Mouse (Mus musculus): ENCODE data around the gene Fam120a. TPM values are rescaled to one million over a fixed set of nuclear protein-coding genes. Genes with fewer than 3 reads are reported as not detected.

The Fam120a gene
- total and polyA plus RNA-seq, 3 experiments, result 66.2 to 119 (median 82.7) TPM

DNA sequence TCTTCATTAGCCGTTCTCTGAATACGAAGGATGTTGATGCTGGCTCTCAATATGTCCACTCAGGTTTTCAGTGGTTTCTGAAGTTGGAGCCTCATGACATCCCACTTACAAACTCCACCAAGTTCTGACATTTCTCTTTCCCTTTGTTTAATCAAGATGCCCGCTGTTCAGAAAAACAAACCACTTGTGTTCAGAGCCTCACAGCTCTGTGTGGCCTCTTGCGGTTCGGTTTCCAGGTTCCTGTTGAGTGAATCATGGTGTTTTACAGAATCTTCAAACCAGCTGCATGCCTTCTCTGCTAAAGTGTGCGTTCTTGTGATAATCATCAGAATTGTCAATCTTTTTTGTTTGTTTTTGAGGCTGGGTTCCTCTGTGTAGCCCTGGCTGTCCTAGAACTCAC lies 11.3 kb upstream of the Fam120a start:
- Histone ChIP-seq H3K79me2 (ENCODE audit: control insufficient read depth, insufficient read depth, low read length, poor library complexity) (no peaks in the 10 kb centered on the region), H3K4me3 (ENCODE audit: control insufficient read depth in 1 of 2, insufficient read depth in 1 of 2, low read depth in 2 of 2, low read length in 2 of 2) (no peak overlapping the region), H3K9ac (ENCODE audit: control insufficient read depth, low read depth, low read length, poor library complexity, severe bottlenecking) (no peak overlapping the region), H3K36me3 (ENCODE audit: control insufficient read depth in 1 of 2, insufficient read depth in 2 of 2, low read length in 2 of 2) (no peaks in the 10 kb centered on the region), H3K27me3 (ENCODE audit: control insufficient read depth in 1 of 2, insufficient read depth in 2 of 2, low read length in 2 of 2) (no peaks in the 10 kb centered on the region), H3K27ac (ENCODE audit: control insufficient read depth, low read depth, low read length) (no peak overlapping the region), H3K4me1 (ENCODE audit: control insufficient read depth in 1 of 2, insufficient read depth in 2 of 2, low read length in 2 of 2) (no peaks in the 10 kb centered on the region), H3K9me3 (replicated peaks; ENCODE audit: insufficient read depth, low read length) (no peaks in the 10 kb centered on the region)
- DNase-seq (ENCODE audit: low read depth, low spot score), result no peak
- TF ChIP-seq MXI1 (IDR thresholded peaks at IDR 0.05; ENCODE audit: low read depth, low read length) (no peak), CTCF (IDR thresholded peaks at IDR 0.05 in 2 of 3, conservative IDR thresholded peaks at IDR 0.05 in 1 of 3; ENCODE audit: control insufficient read depth in 1 of 3, insufficient read depth in 1 of 3, low read depth in 2 of 3, low read length in 3 of 3, poor library complexity in 1 of 3, severe bottlenecking in 1 of 3) (no peak), GATA1 (IDR thresholded peaks at IDR 0.05; ENCODE audit: low read depth, low read length) (no peak), RAD21 (IDR thresholded peaks at IDR 0.05; ENCODE audit: low read depth, low read length) (no peak), TCF12 (IDR thresholded peaks at IDR 0.05; ENCODE audit: low read depth, low read length) (no peak), USF2 (IDR thresholded peaks at IDR 0.05; ENCODE audit: borderline replicate concordance in 1 of 2, insufficient read depth in 1 of 2, low read depth in 1 of 2, low read length in 2 of 2) (no peak), USF1 (IDR thresholded peaks at IDR 0.05; ENCODE audit: low read depth, low read length) (no peak)

GRCm38 (mm10) chr13:48977858-48978257 lies 10.0 kb upstream of the Fam120a start:
- Histone ChIP-seq H3K79me2 (ENCODE audit: control insufficient read depth, insufficient read depth, low read length, poor library complexity) (no peaks in the 10 kb centered on the region), H3K9ac (ENCODE audit: control insufficient read depth, low read depth, low read length, poor library complexity, severe bottlenecking) (no peak overlapping the region), H3K4me1 (ENCODE audit: control insufficient read depth in 1 of 2, insufficient read depth in 2 of 2, low read length in 2 of 2) (no peaks in the 10 kb centered on the region), H3K27me3 (ENCODE audit: control insufficient read depth in 1 of 2, insufficient read depth in 2 of 2, low read length in 2 of 2) (no peaks in the 10 kb centered on the region), H3K27ac (ENCODE audit: control insufficient read depth, low read depth, low read length) (no peak overlapping the region), H3K36me3 (ENCODE audit: control insufficient read depth in 1 of 2, insufficient read depth in 2 of 2, low read length in 2 of 2) (no peaks in the 10 kb centered on the region), H3K9me3 (replicated peaks; ENCODE audit: insufficient read depth, low read length) (no peaks in the 10 kb centered on the region), H3K4me3 (ENCODE audit: control insufficient read depth in 1 of 2, insufficient read depth in 1 of 2, low read depth in 2 of 2, low read length in 2 of 2) (peak overlapping the region; percentile 27 to 32; a peak in 2 of 4 replicates)
- no peak for TF ChIP-seq HCFC1 (IDR thresholded peaks at IDR 0.05; ENCODE audit: low read depth, low read length)
- TF ChIP-seq ZNF384 (IDR thresholded peaks at IDR 0.05; ENCODE audit: low read depth, low read length), result peak; percentile 41; the same call in 1 of the 2 replicates
- DNase-seq (ENCODE audit: low read depth, low spot score), result no peak

DNA sequence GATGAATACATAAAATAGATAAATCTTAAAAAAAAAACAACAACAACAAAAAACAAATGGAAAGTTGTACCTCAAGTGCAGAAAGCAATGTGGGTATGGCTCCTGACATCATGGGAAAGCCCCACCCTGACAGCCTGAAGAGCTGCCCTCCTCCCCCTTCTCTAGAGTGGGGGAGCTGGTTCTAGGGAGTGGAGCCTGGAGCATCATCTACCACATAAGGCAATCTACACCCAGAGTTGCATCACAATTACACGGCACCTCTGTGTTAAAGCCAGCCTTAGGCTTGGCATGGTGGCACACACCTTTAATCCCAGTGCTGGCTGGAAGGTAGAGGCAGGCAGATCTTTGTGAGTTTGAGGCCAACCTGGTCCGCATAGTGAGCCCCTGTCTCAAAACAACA lies 6.9 kb upstream of the Fam120a start:
- no peaks in the 10 kb centered on the region for H3K79me2 ChIP-seq (ENCODE audit: control insufficient read depth, insufficient read depth, low read length, poor library complexity)
- H3K9me3 ChIP-seq (replicated peaks; ENCODE audit: insufficient read depth, low read length), result no peaks in the 10 kb centered on the region
- H3K4me1 ChIP-seq (ENCODE audit: control insufficient read depth in 1 of 2, insufficient read depth in 2 of 2, low read length in 2 of 2), result peaks cover under 1 to 3% of the 10 kb centered on the region in 2 experiments; a peak in 3 of 4 replicates
- H3K9ac ChIP-seq (ENCODE audit: control insufficient read depth, low read depth, low read length, poor library complexity, severe bottlenecking), result no peak overlapping the region
- no peak overlapping the region for H3K27ac ChIP-seq (ENCODE audit: control insufficient read depth, low read depth, low read length)
- H3K36me3 ChIP-seq (ENCODE audit: control insufficient read depth in 1 of 2, insufficient read depth in 2 of 2, low read length in 2 of 2), result no peaks in the 10 kb centered on the region; a peak in 1 of 4 replicates
- no peak for TF ChIP-seq USF1 (IDR thresholded peaks at IDR 0.05; ENCODE audit: low read depth, low read length)
- no peak for TF ChIP-seq CHD2 (IDR thresholded peaks at IDR 0.05; ENCODE audit: low read length)
- no peak for TF ChIP-seq RAD21 (IDR thresholded peaks at IDR 0.05; ENCODE audit: low read depth, low read length)
- no peak for TF ChIP-seq MAFK (IDR thresholded peaks at IDR 0.05; ENCODE audit: borderline replicate concordance, low read depth, low read length)
- no peak for TF ChIP-seq UBTF (IDR thresholded peaks at IDR 0.05; ENCODE audit: borderline replicate concordance, insufficient read depth, low read depth, low read length)
- no peak for TF ChIP-seq NELFE (IDR thresholded peaks at IDR 0.05; ENCODE audit: low read depth, low read length)
- no peak for TF ChIP-seq ZMIZ1 (IDR thresholded peaks at IDR 0.05; ENCODE audit: low read depth, low read length)
- TF ChIP-seq TAL1 (IDR thresholded peaks at IDR 0.05; ENCODE audit: low read length), result no peak
- no peak for TF ChIP-seq MAZ (IDR thresholded peaks at IDR 0.05; ENCODE audit: low read depth, low read length)
- no peak for TF ChIP-seq MXI1 (IDR thresholded peaks at IDR 0.05; ENCODE audit: low read depth, low read length)
- TF ChIP-seq USF2 (IDR thresholded peaks at IDR 0.05; ENCODE audit: borderline replicate concordance in 1 of 2, insufficient read depth in 1 of 2, low read depth in 1 of 2, low read length in 2 of 2), result no peak
- TF ChIP-seq POLR2A (IDR thresholded peaks at IDR 0.05; ENCODE audit: control insufficient read depth in 1 of 2, insufficient read depth in 1 of 2, low read depth in 1 of 2, low read length in 2 of 2, poor library complexity in 1 of 2), result no peak
- no peaks in the 10 kb centered on the region for H3K27me3 ChIP-seq (ENCODE audit: control insufficient read depth in 1 of 2, insufficient read depth in 2 of 2, low read length in 2 of 2)
- no peak overlapping the region for H3K4me3 ChIP-seq (ENCODE audit: control insufficient read depth in 1 of 2, insufficient read depth in 1 of 2, low read depth in 2 of 2, low read length in 2 of 2)
- DNase-seq (ENCODE audit: low read depth, low spot score), result peak; percentile 31

Measured in MEL (cell line).